Mouse (Mus musculus) heart, embryonic 14.5 days (tissue): Measurements from ENCODE around the gene Imp3. TPM values are rescaled to one million over a fixed set of nuclear protein-coding genes. Genes with fewer than 3 reads are reported as not detected.
A peak's percentile ranks its signal among the peaks of the same experiment; 100 is the strongest.

Source experiments
- ATAC-seq: fragments of 200-750 bp; cut with Nextera tagmentation; 2 replicates; pipeline ENCODE4 v1.8.0; 2017; ENCODE audit warnings: low read depth, moderate TSS enrichment; ENCODE audit not compliant: insufficient number of reproducible peaks, insufficient read depth, low FRiP score
- H3K27ac ChIP-seq, 2 experiments: fragments of 200-500 bp in 1 of 2; fragments of 300-500 bp in 1 of 2; sonication (generic) in 1 of 2; replicated peaks in 1 of 2; 2 replicates each; pipeline ENCODE4 v1.5.1; 2012 to 2014; ENCODE audit warnings: low read depth in 2 of 2, low read length in 2 of 2, control low read depth in 1 of 2, mild to moderate bottlenecking in 1 of 2, mixed read lengths in 1 of 2; ENCODE audit not compliant: control insufficient read depth in 1 of 2, insufficient read depth in 1 of 2
- H3K27me3 ChIP-seq: fragments of 300-500 bp; sonication (generic); 2 replicates; pipeline ENCODE4 v1.6.1; 2014; ENCODE audit warnings: mild to moderate bottlenecking, low read length, control low read depth; ENCODE audit not compliant: control insufficient read depth, insufficient read depth
- H3K36me3 ChIP-seq: fragments of 300-500 bp; sonication (generic); 2 replicates; pipeline ENCODE4 v1.6.1; 2014; ENCODE audit warnings: mild to moderate bottlenecking, control low read depth, low read length, mixed read lengths; ENCODE audit not compliant: control insufficient read depth, insufficient read depth
- H3K4me1 ChIP-seq, 2 experiments: fragments of 200-500 bp in 1 of 2; fragments of 300-500 bp in 1 of 2; sonication (generic) in 1 of 2; 2 replicates each; pipeline ENCODE4 v1.6.1; 2012 to 2014; ENCODE audit warnings: low read length in 2 of 2, control low read depth in 1 of 2, mixed read lengths in 1 of 2; ENCODE audit not compliant: control insufficient read depth in 2 of 2, insufficient read depth in 2 of 2
- H3K4me2 ChIP-seq: fragments of 300-500 bp; sonication (generic); 2 replicates; pipeline ENCODE4 v1.6.1; 2014; ENCODE audit warnings: mild to moderate bottlenecking, low read length
- H3K4me3 ChIP-seq, 2 experiments: fragments of 200-500 bp in 1 of 2; fragments of 300-500 bp in 1 of 2; sonication (generic) in 1 of 2; 2 replicates each; pipeline ENCODE4 v1.5.1; 2012 to 2014; ENCODE audit warnings: low read length in 2 of 2, mild to moderate bottlenecking in 2 of 2, control low read depth in 1 of 2, low read depth in 1 of 2, moderate library complexity in 1 of 2; ENCODE audit not compliant: control insufficient read depth in 1 of 2, insufficient read depth in 1 of 2
- H3K9ac ChIP-seq: fragments of 300-500 bp; sonication (generic); 2 replicates; pipeline ENCODE4 v1.6.1; 2014; ENCODE audit warnings: mild to moderate bottlenecking, low read length
- H3K9me3 ChIP-seq: fragments of 300-500 bp; sonication (generic); 2 replicates; pipeline ENCODE4 v1.6.1; 2016; ENCODE audit warnings: low read length, control low read depth; ENCODE audit not compliant: control insufficient read depth
- WGBS: fragments of 180-500 bp; shearing (Covaris S2); extraction: QIAGEN DNeasy Blood & Tissue Kit; methylation state at CpG from one replicate; pipeline ENCODE4 v1.1.7; 2014; 5-methylcytosine and 5-hydroxymethylcytosine counted together
- polyA plus RNA-seq: library from polyadenylated mRNA; unstranded; fragments of >200 nt; fragmentation: Nextera tagmentation; extraction: Ambion mirVana; gene quantifications from 2 replicates; pipeline ENCODE4 v1.2.1, GENCODE M21; 2014

Gene Imp3
- 60.0 and 70.5 TPM in 2 replicates for polyA plus RNA-seq

DNA sequence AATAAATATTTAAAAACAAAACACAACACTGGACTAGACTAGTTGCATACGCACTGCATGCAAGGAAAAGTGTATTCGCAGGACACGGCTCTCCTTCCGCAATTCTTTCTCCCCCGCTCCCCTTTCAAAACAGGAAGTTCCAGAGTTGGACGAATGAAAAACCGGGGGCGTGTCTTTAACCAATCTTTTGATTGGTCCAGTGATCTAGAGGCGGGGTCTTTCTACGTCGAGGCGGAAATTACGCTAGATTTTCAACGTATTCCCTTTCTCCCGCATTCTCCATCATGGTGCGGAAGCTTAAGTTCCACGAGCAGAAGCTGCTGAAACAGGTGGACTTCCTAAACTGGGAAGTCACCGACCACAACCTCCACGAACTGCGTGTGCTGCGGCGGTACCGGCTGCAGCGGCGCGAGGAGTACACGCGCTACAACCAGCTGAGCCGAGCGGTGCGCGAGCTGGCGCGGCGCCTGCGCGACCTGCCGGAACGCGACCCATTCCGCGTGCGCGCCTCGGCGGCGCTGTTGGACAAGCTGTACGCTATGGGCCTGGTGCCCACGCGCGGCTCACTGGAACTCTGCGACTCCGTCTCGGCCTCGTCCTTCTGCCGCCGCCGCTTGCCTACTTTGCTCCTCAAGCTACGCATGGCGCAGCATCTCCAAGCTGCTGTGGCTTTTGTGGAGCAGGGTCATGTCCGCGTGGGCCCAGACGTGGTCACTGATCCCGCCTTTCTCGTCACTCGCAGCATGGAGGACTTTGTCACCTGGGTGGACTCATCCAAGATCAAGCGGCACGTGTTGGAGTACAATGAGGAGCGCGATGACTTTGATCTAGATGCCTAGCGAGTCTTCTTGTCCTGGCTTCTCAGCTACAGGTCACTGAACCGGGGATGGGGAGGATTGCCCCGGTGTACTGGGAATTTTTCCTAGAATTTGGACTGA lies at the start of gene Imp3:
Gene Imp3 (plus strand): TSS at position 253 of the 938 bp plus-strand sequence.
- Histone ChIP-seq H3K36me3 (no peaks in the 10 kb centered on the region), H3K4me1 (peaks cover 2 to 14% of the 10 kb centered on the region in 2 experiments; a peak in 1 of 4 replicates), H3K27me3 (no peaks in the 10 kb centered on the region), H3K9me3 (no peaks in the 10 kb centered on the region), H3K4me3 (peak within 1 kb of the TSS; percentile 69 to 83), H3K9ac (peak within 1 kb of the TSS; percentile 89), H3K4me2 (peak within 1 kb of the TSS; percentile 85), H3K27ac (peak within 1 kb of the TSS; percentile 84 to 88)
- WGBS = under 1% methylated on average over 73 of the region's 73 CpGs
- peak; percentile 87 for ATAC-seq

GRCm38 (mm10) chr9:56887581-56887980 lies 49.7 kb upstream of the Imp3 start:
- no peak overlapping the region for H3K9ac ChIP-seq
- H3K9me3 ChIP-seq = no peaks in the 10 kb centered on the region
- H3K36me3 ChIP-seq = peaks cover 94% of the 10 kb centered on the region
- no peaks in the 10 kb centered on the region for H3K27me3 ChIP-seq
- no peak overlapping the region for H3K4me2 ChIP-seq
- no peak overlapping the region for H3K27ac ChIP-seq
- WGBS = 88% methylated on average over 16 of the region's 16 CpGs
- no peak for ATAC-seq
- H3K4me1 ChIP-seq = peaks cover 9 to 11% of the 10 kb centered on the region in 2 experiments; a peak in 3 of 4 replicates
- H3K4me3 ChIP-seq = no peak overlapping the region

DNA sequence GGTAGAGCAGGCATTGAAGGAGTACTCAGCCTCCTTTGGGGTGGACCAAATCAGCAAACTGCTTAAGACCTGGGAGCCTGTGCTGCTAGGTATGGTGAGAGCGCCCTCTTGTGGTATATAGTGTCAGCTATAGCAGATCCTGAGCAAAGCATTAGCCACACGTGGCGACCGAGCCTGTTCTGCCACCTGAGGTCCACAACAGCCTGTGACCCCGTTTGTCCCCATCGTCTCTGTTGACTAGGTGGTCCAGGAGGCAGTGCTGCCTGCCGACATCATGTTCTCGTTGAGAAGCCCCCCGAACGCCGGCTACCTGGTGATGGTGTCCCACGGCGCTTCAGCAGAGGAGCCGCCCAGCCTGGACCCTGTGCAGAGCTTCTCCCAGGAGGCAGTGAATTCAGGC lies 47.5 kb upstream of the Imp3 start:
- Histone ChIP-seq H3K9ac (no peak overlapping the region), H3K36me3 (peaks cover 90% of the 10 kb centered on the region), H3K27ac (no peak overlapping the region), H3K4me2 (no peak overlapping the region), H3K27me3 (no peaks in the 10 kb centered on the region), H3K9me3 (no peaks in the 10 kb centered on the region), H3K4me3 (no peak overlapping the region), H3K4me1 (peaks cover 14 to 19% of the 10 kb centered on the region in 2 experiments; a peak in 3 of 4 replicates)
- WGBS = 21% methylated on average over 14 of the region's 14 CpGs
- peak; percentile 48; the same call in 1 of the 2 replicates for ATAC-seq

DNA sequence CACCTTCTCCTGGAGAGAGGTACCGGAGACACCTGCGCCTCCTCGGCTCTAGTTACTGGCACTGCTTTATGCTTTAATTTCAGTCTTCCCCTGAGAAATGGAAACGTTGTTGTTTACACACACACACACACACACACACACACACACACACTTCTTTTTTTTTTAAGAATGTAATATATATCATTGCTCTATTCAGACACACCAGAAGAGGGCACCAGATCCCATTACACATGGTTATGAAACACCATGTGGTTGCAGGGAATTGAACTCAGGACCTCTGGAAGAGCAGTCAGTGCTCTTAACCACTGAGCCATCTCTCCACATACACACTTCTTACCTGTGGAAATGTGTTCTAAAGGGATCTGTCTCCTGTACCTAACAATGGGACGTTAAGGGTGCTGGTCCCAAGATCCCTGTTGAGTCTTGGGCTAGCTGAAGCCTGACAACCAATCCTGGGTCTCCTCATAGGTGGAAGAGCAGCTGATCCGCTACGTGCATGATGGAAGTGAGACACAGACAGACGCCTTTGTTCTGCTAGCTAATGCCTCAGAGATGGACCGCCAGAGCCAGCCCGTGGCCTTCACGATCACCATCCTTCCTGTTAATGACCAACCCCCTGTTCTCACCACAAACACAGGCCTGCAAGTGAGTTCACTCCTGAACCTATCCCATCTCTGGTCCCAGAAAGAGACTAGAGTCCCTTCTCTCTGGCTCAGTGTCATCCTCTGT lies 46.6 kb upstream of the Imp3 start:
- Histone ChIP-seq H3K9ac (no peak overlapping the region), H3K4me3 (no peak overlapping the region), H3K27me3 (no peaks in the 10 kb centered on the region), H3K27ac (peak overlapping the region in 1 of 2 experiments; percentile 39; a peak in 1 of 4 replicates), H3K36me3 (peaks cover 89% of the 10 kb centered on the region), H3K4me2 (no peak overlapping the region), H3K4me1 (peaks cover 14 to 19% of the 10 kb centered on the region in 2 experiments; a peak in 3 of 4 replicates), H3K9me3 (no peaks in the 10 kb centered on the region)
- no peak for ATAC-seq
- 73% methylated on average over 11 of the region's 11 CpGs for WGBS

DNA sequence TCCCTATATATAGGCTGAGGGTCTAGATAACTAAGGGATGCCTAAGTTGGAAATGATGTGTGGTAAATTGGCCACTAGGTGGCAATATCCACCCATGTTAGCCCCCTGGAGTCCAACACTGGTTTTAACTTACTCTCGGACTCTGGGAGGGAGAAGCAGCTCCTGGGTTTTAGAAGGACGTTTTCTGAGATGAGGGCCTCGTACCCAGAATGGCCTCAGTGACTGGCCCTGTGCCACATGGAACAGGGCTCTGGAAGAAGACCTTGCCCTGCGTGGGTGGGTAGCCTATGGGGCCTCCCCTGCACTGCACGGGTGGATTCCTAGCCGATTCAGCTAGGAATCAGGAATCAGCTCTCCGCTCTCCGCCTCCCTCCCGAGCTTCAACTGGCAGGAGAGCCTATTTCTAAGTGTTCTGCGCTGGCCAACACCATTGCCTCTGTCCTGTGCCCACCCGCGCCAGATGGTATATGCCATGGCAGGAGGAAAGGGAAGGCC lies 45.7 kb upstream of the Imp3 start:
- peaks cover 14 to 19% of the 10 kb centered on the region in 2 experiments; a peak in 3 of 4 replicates for H3K4me1 ChIP-seq
- 0 out of 2 replicates have a peak, but pooled peaks have one; percentile 5 for ATAC-seq
- H3K9me3 ChIP-seq = no peaks in the 10 kb centered on the region
- peak overlapping the region; percentile 20; the same call in 1 of the 2 replicates for H3K4me2 ChIP-seq
- 36% methylated on average over 12 of the region's 12 CpGs for WGBS
- peak overlapping the region in 1 of 2 experiments; percentile 39; a peak in 1 of 4 replicates for H3K27ac ChIP-seq
- no peaks in the 10 kb centered on the region for H3K27me3 ChIP-seq
- H3K4me3 ChIP-seq = no peak overlapping the region
- H3K36me3 ChIP-seq = peaks cover 88% of the 10 kb centered on the region
- H3K9ac ChIP-seq = peak overlapping the region; percentile 57

GRCm38 (mm10) chr9:56892111-56892510 lies 45.2 kb upstream of the Imp3 start:
- WGBS = 89% methylated on average over 10 of the region's 10 CpGs
- peak overlapping the region in 1 of 2 experiments; percentile 39; a peak in 1 of 4 replicates for H3K27ac ChIP-seq

DNA sequence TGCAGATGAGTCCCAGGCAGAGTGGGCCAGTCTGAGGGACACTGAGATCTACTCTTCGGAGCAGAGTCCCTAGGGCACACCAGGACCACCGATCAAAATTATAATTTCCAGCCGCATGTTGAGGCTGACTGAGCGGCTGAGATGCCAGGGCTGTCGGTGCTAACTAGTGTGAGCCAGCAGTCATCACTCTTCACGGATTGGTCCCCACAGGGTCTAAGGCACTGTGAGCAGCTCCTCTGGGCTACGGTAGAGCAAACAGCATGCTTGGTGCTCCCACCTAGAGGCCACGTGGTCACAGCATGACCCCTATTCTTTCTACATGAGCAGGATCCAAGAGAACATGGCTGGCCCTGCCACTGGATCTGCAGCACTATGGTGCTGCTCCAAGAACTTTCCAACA lies 44.0 kb upstream of the Imp3 start:
- Histone ChIP-seq H3K4me3 (no peak overlapping the region), H3K27me3 (no peaks in the 10 kb centered on the region), H3K4me2 (no peak overlapping the region), H3K4me1 (peaks cover 14 to 19% of the 10 kb centered on the region in 2 experiments; a peak in 3 of 4 replicates), H3K9ac (no peak overlapping the region; the same call in 1 of the 2 replicates), H3K36me3 (peaks cover 84% of the 10 kb centered on the region), H3K27ac (0 out of 4 replicates have a peak overlapping the region, but pooled peaks of 1 of the 2 experiments have one; percentile 10), H3K9me3 (no peaks in the 10 kb centered on the region)
- ATAC-seq = no peak
- WGBS = 56% methylated on average over 8 of the region's 8 CpGs

More at GRCm38 (mm10) chr9:56892111-56892510, 45.2 kb upstream of the Imp3 start:
- no peak overlapping the region for H3K4me3 ChIP-seq
- H3K9me3 ChIP-seq = no peaks in the 10 kb centered on the region
- no peak overlapping the region for H3K9ac ChIP-seq
- no peak overlapping the region for H3K4me2 ChIP-seq
- no peak for ATAC-seq
- H3K4me1 ChIP-seq = peaks cover 14 to 19% of the 10 kb centered on the region in 2 experiments; a peak in 3 of 4 replicates
- H3K27me3 ChIP-seq = no peaks in the 10 kb centered on the region
- peaks cover 88% of the 10 kb centered on the region for H3K36me3 ChIP-seq
